Mouse (Mus musculus) left cerebral cortex, adult 11 months (tissue): ENCODE data around the gene Mchr1.

Experiments used
- DNase-seq: peaks from one replicate; pipeline ENCODE4 v3.0.0; 2022; ENCODE audit warnings: low spot score

Mchr1 gene

GRCm38 (mm10) chr15:81273361-81273760, 38.1 kb downstream of the Mchr1 start:
- no peak for DNase-seq

GRCm38 (mm10) chr15:81277928-81278327, 42.6 kb downstream of the Mchr1 start:
- no peak for DNase-seq

- DNase-seq: no peak
Observed at GRCm38 (mm10) chr15:81278699-81279098, 43.4 kb downstream of the Mchr1 start.

GRCm38 (mm10) chr15:81284121-81284734, 48.9 kb downstream of the Mchr1 start:
- DNase-seq: no peak
